Comparison of ENCODE assay signal across 8 mouse cellular contexts in the genomic region with DNA sequence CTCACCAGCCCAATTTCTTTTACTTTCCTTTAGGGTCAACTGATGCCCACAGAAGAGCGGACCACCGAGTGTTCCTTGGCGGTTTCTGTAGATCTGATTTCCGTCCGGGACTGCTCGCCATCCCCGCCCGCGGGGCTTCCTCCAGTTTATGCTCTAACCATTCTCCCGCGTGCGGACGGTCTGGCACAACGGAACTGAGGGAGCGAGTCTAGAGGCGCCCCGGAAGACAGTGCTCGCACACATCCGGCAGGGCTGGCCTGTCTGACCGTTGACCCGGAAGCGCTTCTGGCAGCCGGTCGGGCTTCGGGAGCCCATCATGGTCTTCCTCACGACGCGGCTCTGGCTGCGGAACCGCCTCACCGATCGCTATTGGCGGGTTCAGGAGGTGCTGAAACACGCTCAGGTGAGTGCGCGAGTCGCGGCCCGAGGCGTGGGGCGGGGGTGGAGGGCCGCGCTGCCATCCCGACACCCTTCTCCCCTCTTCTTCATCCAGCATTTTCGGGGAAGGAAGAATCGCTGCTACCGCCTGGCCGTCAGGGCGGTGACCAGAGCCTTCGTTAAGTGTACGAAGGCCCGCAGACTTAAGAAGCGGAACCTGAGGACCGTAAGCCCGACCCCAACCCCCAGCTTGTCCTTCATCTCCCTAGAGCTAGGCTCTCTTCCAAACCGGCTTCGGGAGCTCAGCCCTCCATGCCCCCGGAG. TPM values are rescaled to one million over a fixed set of nuclear protein-coding genes. Genes with fewer than 3 reads are reported as not detected.
DNase-seq lines count a peak whose midpoint lies in the region; ATAC-seq lines count a peak whose summit lies in the region.

No protein-coding gene starts in this region.

- H3K4me1 ChIP-seq in embryonic facial prominence, embryonic 14.5 days (ENCODE audit: control insufficient read depth, insufficient read depth, low read length): peaks cover 7% of the 10 kb centered on the region; the same call in 1 of the 2 replicates
- peaks cover 8% of the 10 kb centered on the region; the same call in 1 of the 2 replicates for H3K4me1 ChIP-seq in kidney, embryonic 14.5 days (ENCODE audit: control insufficient read depth, insufficient read depth, low read length)
- H3K4me1 ChIP-seq in limb, embryonic 15.5 days: peaks cover 18% of the 10 kb centered on the region

- peak overlapping the region; percentile 58 for H3K4me2 ChIP-seq in embryonic facial prominence, embryonic 14.5 days (ENCODE audit: low read depth, low read length)
- peak overlapping the region; percentile 53 for H3K4me2 ChIP-seq in kidney, embryonic 14.5 days (replicated peaks; ENCODE audit: low read depth, low read length)
- peak overlapping the region; percentile 78 for H3K4me2 ChIP-seq in limb, embryonic 15.5 days

- H3K27me3 ChIP-seq in embryonic facial prominence, embryonic 14.5 days (replicated peaks; ENCODE audit: control insufficient read depth, insufficient read depth, low read length): no peaks in the 10 kb centered on the region
- no peaks in the 10 kb centered on the region for H3K27me3 ChIP-seq in kidney, embryonic 14.5 days (ENCODE audit: control insufficient read depth, insufficient read depth, low read length)
- H3K27me3 ChIP-seq in limb, embryonic 15.5 days: no peaks in the 10 kb centered on the region

- ATAC-seq in embryonic facial prominence, embryonic 14.5 days (ENCODE audit: low read depth): peak; percentile 99
- ATAC-seq in kidney, embryonic 14.5 days (ENCODE audit: low FRiP score, low TSS enrichment): peak; percentile 98
- ATAC-seq in limb, embryonic 15.5 days (ENCODE audit: insufficient number of reproducible peaks, low FRiP score, low TSS enrichment, low read depth): peak; percentile 95

- H3K4me3 ChIP-seq in embryonic facial prominence, embryonic 14.5 days (ENCODE audit: low read depth, low read length): peak overlapping the region; percentile 84
- H3K4me3 ChIP-seq in kidney, embryonic 14.5 days (ENCODE audit: low read length): peak overlapping the region; percentile 86
- peak overlapping the region; percentile 88 for H3K4me3 ChIP-seq in limb, embryonic 15.5 days

- peaks cover 33% of the 10 kb centered on the region for H3K36me3 ChIP-seq in embryonic facial prominence, embryonic 14.5 days (ENCODE audit: control insufficient read depth, insufficient read depth, low read length)
- peaks cover 16% of the 10 kb centered on the region for H3K36me3 ChIP-seq in kidney, embryonic 14.5 days (ENCODE audit: control insufficient read depth, insufficient read depth, low read length)
- peaks cover 20% of the 10 kb centered on the region for H3K36me3 ChIP-seq in limb, embryonic 15.5 days

- peak overlapping the region; percentile 88 for H3K9ac ChIP-seq in embryonic facial prominence, embryonic 14.5 days (ENCODE audit: low read depth, low read length)
- H3K9ac ChIP-seq in kidney, embryonic 14.5 days (ENCODE audit: low read depth, low read length): peak overlapping the region; percentile 80
- peak overlapping the region; percentile 84 for H3K9ac ChIP-seq in limb, embryonic 15.5 days

- no peaks in the 10 kb centered on the region for H3K9me3 ChIP-seq in embryonic facial prominence, embryonic 14.5 days (ENCODE audit: control insufficient read depth, low read length)
- no peaks in the 10 kb centered on the region for H3K9me3 ChIP-seq in kidney, embryonic 14.5 days (ENCODE audit: control insufficient read depth, low read length)
- no peaks in the 10 kb centered on the region for H3K9me3 ChIP-seq in limb, embryonic 15.5 days

- H3K27ac ChIP-seq in embryonic facial prominence, embryonic 14.5 days (replicated peaks; ENCODE audit: low read depth, low read length): peak overlapping the region; percentile 39
- peak overlapping the region; percentile 43; the same call in 1 of the 2 replicates for H3K27ac ChIP-seq in kidney, embryonic 14.5 days (ENCODE audit: low read depth, low read length)
- H3K27ac ChIP-seq in limb, embryonic 15.5 days: peak overlapping the region; percentile 79

- peak; percentile 94 for DNase-seq in 3T3-L1 (ENCODE audit: low read depth, low spot score)
- DNase-seq in adrenal gland, postnatal 4 days (ENCODE audit: low spot score in 2 of 2): peak; percentile 92
- DNase-seq in embryonic facial prominence, embryonic 14.5 days (ENCODE audit: low spot score): peak; percentile 95
- DNase-seq in heart, adult 9 months (ENCODE audit: low spot score in 2 of 2): peak; percentile 92 to 93
- peak; percentile 88 to 94 for DNase-seq in monocyte, adult 2 months (ENCODE audit: low read depth in 1 of 2, low spot score in 2 of 2)
- DNase-seq in spleen, postnatal 36 days (ENCODE audit: low spot score in 2 of 2): peak; percentile 92 to 94

- under 1% methylated on average over 44 of the region's 58 CpGs for WGBS in embryonic facial prominence, embryonic 14.5 days
- WGBS in kidney, embryonic 14.5 days: under 1% methylated on average over 58 of the region's 58 CpGs
- WGBS in limb, embryonic 15.5 days: under 1% methylated on average over 58 of the region's 58 CpGs

RNA-seq across cellular contexts. Expression of a gene that starts 0.8 kb away (rescaled TPM):
- 100 to 1,000 TPM; 110 to 122 TPM for total RNA-seq in adrenal gland, postnatal 4 days (2021)
- 199 and 219 TPM in 2 replicates for polyA plus RNA-seq in embryonic facial prominence, embryonic 14.5 days (2014; fragmentation: Nextera tagmentation; extraction: Ambion mirVana)
- 226 and 291 TPM in 2 replicates for polyA plus RNA-seq in kidney, embryonic 14.5 days (2014; fragmentation: Nextera tagmentation; extraction: Ambion mirVana)
- 169 and 184 TPM in 2 replicates for polyA plus RNA-seq in limb, embryonic 15.5 days (2015; fragmentation: Nextera tagmentation; extraction: Ambion mirVana)

RNA-seq across cellular contexts. Expression of a gene that starts 8.8 kb away (rescaled TPM):
- total RNA-seq in adrenal gland, postnatal 4 days (2021): 100 to 1,000 TPM; 153 to 155 TPM
- 163 and 175 TPM in 2 replicates for polyA plus RNA-seq in embryonic facial prominence, embryonic 14.5 days (2014; fragmentation: Nextera tagmentation; extraction: Ambion mirVana)
- 115 and 174 TPM in 2 replicates for polyA plus RNA-seq in kidney, embryonic 14.5 days (2014; fragmentation: Nextera tagmentation; extraction: Ambion mirVana)
- polyA plus RNA-seq in limb, embryonic 15.5 days (2015; fragmentation: Nextera tagmentation; extraction: Ambion mirVana): 185 and 187 TPM in 2 replicates

RNA-seq across cellular contexts. Expression of a gene that starts 13.3 kb away (rescaled TPM):
- not detected for total RNA-seq in adrenal gland, postnatal 4 days (2021)
- not detected in 2 replicates for polyA plus RNA-seq in embryonic facial prominence, embryonic 14.5 days (2014; fragmentation: Nextera tagmentation; extraction: Ambion mirVana)
- polyA plus RNA-seq in kidney, embryonic 14.5 days (2014; fragmentation: Nextera tagmentation; extraction: Ambion mirVana): 0.40 and 0.43 TPM in 2 replicates
- not detected in 2 replicates for polyA plus RNA-seq in limb, embryonic 15.5 days (2015; fragmentation: Nextera tagmentation; extraction: Ambion mirVana)

RNA-seq across cellular contexts. Expression of a gene that starts 17.8 kb away (rescaled TPM):
- total RNA-seq in adrenal gland, postnatal 4 days (2021): under 1 TPM; 0.79 to 0.84 TPM
- polyA plus RNA-seq in embryonic facial prominence, embryonic 14.5 days (2014; fragmentation: Nextera tagmentation; extraction: Ambion mirVana): 0.92 and 1.2 TPM in 2 replicates
- polyA plus RNA-seq in kidney, embryonic 14.5 days (2014; fragmentation: Nextera tagmentation; extraction: Ambion mirVana): 0.20 and 0.32 TPM in 2 replicates
- polyA plus RNA-seq in limb, embryonic 15.5 days (2015; fragmentation: Nextera tagmentation; extraction: Ambion mirVana): 0.38 and 0.52 TPM in 2 replicates

RNA-seq across cellular contexts. Expression of a gene that starts 27.6 kb away (rescaled TPM):
- 100 to 1,000 TPM; 123 to 129 TPM for total RNA-seq in adrenal gland, postnatal 4 days (2021)
- polyA plus RNA-seq in embryonic facial prominence, embryonic 14.5 days (2014; fragmentation: Nextera tagmentation; extraction: Ambion mirVana): 126 and 129 TPM in 2 replicates
- 134 and 155 TPM in 2 replicates for polyA plus RNA-seq in kidney, embryonic 14.5 days (2014; fragmentation: Nextera tagmentation; extraction: Ambion mirVana)
- 123 and 128 TPM in 2 replicates for polyA plus RNA-seq in limb, embryonic 15.5 days (2015; fragmentation: Nextera tagmentation; extraction: Ambion mirVana)

Comparison
In these comparisons a context has a peak if more than half of its experiments do, and no peak if none do; other contexts are left out.
1. Peak in every context shown above with its lines: DNase-seq, ATAC-seq, H3K4me3 ChIP-seq and H3K27ac ChIP-seq.